Mouse (Mus musculus) stomach, postnatal 0 days (tissue): Measurements from ENCODE around the gene Plcb3. TPM values are rescaled to one million over a fixed set of nuclear protein-coding genes. Genes with fewer than 3 reads are reported as not detected.
A peak's percentile ranks its signal among the peaks of the same experiment; 100 is the strongest.

Experiments
- ATAC-seq: fragments of 200-750 bp; cut with Nextera tagmentation; 2 replicates; pipeline ENCODE4 v1.8.0; 2017; ENCODE audit not compliant: low FRiP score, low TSS enrichment
- DNase-seq: peaks from one replicate; pipeline ENCODE4 v3.0.0-alpha.2; 2016; ENCODE audit warnings: low spot score
- H3K27ac ChIP-seq: fragments of 300-500 bp; sonication (generic); replicated peaks from 2 replicates; pipeline ENCODE4 v1.5.1; 2014; ENCODE audit warnings: mild to moderate bottlenecking, control low read depth
- H3K27me3 ChIP-seq: fragments of 300-500 bp; sonication (generic); 2 replicates; pipeline ENCODE4 v1.6.1; 2014; ENCODE audit warnings: low read length; ENCODE audit not compliant: control insufficient read depth, insufficient read depth
- H3K36me3 ChIP-seq: fragments of 300-500 bp; sonication (generic); 2 replicates; pipeline ENCODE4 v1.6.1; 2014; ENCODE audit warnings: low read length, mixed read lengths; ENCODE audit not compliant: control insufficient read depth, insufficient read depth
- H3K4me1 ChIP-seq: fragments of 300-500 bp; sonication (generic); replicated peaks from 2 replicates; pipeline ENCODE4 v1.6.1; 2014; ENCODE audit warnings: antibody characterized with exemption; ENCODE audit not compliant: control insufficient read depth, insufficient read depth
- H3K4me2 ChIP-seq: fragments of 300-500 bp; sonication (generic); replicated peaks from 2 replicates; pipeline ENCODE4 v1.6.1; 2014; ENCODE audit warnings: low read depth, mild to moderate bottlenecking, control low read depth, moderate library complexity
- H3K4me3 ChIP-seq: fragments of 300-500 bp; sonication (generic); 2 replicates; pipeline ENCODE4 v1.5.1; 2014; ENCODE audit warnings: low read depth, low read length, control low read depth
- H3K9ac ChIP-seq: fragments of 300-500 bp; sonication (generic); 2 replicates; pipeline ENCODE4 v1.6.1; 2014; ENCODE audit warnings: mild to moderate bottlenecking, low read length, control low read depth, mixed read lengths
- H3K9me3 ChIP-seq: fragments of 300-500 bp; sonication (generic); 2 replicates; pipeline ENCODE4 v1.6.1; 2016; ENCODE audit warnings: low read length; ENCODE audit not compliant: control insufficient read depth
- CTCF ChIP-seq: IDR thresholded peaks from 2 replicates; pipeline ENCODE4 v1.5.1; 2016; ENCODE audit warnings: antibody characterized with exemption, low read depth, mild to moderate bottlenecking, moderate library complexity
- EP300 ChIP-seq: optimal IDR thresholded peaks from 2 replicates; pipeline ENCODE3; 2016; ENCODE audit warnings: antibody characterized with exemption
- WGBS: fragments of 180-500 bp; shearing (Covaris S2); extraction: QIAGEN DNeasy Blood & Tissue Kit; methylation state at CpG from one replicate; pipeline ENCODE4 v1.1.7; 2014; 5-methylcytosine and 5-hydroxymethylcytosine counted together
- polyA plus RNA-seq: library from polyadenylated mRNA; unstranded; fragments of >200 nt; fragmentation: Nextera tagmentation; extraction: Ambion mirVana; gene quantifications from 2 replicates; pipeline ENCODE4 v1.2.1, GENCODE M21; 2015

The Plcb3 gene
- polyA plus RNA-seq, 1 experiment from 2014 or later: 30.0 TPM

DNA sequence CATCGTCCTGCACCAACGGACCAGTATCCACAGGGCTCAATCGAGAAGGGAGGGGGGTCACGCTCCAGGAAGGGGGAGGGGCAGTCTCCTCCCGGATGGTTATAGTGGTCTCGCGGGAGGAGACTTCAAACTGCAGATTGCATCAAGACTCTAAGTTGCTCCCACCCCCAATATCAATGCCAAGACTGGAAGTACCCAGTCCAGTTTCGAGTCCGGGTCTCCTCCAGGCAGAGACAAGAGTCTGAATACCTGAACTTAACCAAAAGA lies 51.0 kb downstream of the Plcb3 start, which contains the start of gene Catsperz:
Gene Catsperz, minus strand, starts transcription at position 74 of the 267 bp plus-strand sequence.
- Histone ChIP-seq H3K4me3 (peak within 1 kb of the TSS; percentile 24), H3K27ac (peak within 1 kb of the TSS; percentile 88), H3K4me1 (peaks cover 13% of the 10 kb centered on the region), H3K36me3 (no peaks in the 10 kb centered on the region), H3K9ac (peak within 1 kb of the TSS; percentile 38), H3K9me3 (no peaks in the 10 kb centered on the region), H3K27me3 (no peaks in the 10 kb centered on the region), H3K4me2 (peak within 1 kb of the TSS; percentile 49)
- no peak for DNase-seq
- WGBS: 11% methylated on average over 9 of the region's 9 CpGs
- no peak for ATAC-seq
- no peak for TF ChIP-seq EP300
- no peak for TF ChIP-seq CTCF

DNA sequence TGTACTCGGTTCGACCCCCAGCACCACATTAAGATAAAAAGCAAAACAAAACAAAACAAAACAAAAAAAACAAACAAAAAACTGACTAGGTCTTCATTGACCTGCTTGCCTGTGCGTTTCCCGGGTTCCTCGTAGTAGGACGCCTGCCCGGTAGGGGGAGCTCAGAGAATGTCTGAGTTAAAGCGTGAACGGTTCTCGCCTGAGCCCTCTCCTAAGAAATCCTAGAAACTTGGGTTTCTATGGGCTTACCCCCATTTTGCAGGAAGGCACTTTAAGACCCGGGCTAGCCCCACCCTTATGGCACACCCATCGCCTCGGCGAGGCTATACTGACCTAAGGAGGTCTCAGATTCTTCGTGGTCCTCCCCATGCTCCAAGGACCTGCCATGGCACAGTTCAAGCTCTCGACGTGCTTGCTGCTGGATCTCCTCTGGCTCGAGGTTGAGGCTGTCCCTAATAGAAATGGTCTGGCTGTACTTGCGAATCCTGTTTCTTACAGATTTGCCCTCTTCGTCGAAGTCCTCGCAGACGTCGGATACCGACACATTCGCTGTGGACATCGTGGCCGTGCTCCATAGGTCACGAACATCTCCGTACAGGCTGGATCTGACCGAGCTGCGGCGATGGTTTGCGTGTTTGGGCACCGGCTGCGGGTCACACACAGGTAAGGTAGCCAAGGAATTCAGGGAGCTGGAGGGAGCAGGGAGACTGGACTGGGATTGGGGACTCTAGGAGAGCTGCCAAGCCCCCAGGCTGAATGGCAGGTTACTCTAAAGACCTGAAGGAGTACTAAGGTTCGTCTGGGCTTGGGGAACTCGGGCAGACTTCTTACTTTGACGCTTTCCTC lies 51.6 kb downstream of the Plcb3 start:
- Histone ChIP-seq H3K4me1 (peaks cover 16% of the 10 kb centered on the region), H3K36me3 (no peaks in the 10 kb centered on the region), H3K4me2 (peak overlapping the region; percentile 49), H3K4me3 (peak overlapping the region; percentile 24), H3K27me3 (no peaks in the 10 kb centered on the region), H3K9ac (peak overlapping the region; percentile 38), H3K27ac (no peak overlapping the region; the same call in 1 of the 2 replicates), H3K9me3 (no peaks in the 10 kb centered on the region)
- DNase-seq (peak; percentile 84), ATAC-seq (no peak)
- TF ChIP-seq EP300: no peak
- peak; percentile 85 for TF ChIP-seq CTCF
- WGBS: 5% methylated on average over 39 of the region's 39 CpGs

DNA sequence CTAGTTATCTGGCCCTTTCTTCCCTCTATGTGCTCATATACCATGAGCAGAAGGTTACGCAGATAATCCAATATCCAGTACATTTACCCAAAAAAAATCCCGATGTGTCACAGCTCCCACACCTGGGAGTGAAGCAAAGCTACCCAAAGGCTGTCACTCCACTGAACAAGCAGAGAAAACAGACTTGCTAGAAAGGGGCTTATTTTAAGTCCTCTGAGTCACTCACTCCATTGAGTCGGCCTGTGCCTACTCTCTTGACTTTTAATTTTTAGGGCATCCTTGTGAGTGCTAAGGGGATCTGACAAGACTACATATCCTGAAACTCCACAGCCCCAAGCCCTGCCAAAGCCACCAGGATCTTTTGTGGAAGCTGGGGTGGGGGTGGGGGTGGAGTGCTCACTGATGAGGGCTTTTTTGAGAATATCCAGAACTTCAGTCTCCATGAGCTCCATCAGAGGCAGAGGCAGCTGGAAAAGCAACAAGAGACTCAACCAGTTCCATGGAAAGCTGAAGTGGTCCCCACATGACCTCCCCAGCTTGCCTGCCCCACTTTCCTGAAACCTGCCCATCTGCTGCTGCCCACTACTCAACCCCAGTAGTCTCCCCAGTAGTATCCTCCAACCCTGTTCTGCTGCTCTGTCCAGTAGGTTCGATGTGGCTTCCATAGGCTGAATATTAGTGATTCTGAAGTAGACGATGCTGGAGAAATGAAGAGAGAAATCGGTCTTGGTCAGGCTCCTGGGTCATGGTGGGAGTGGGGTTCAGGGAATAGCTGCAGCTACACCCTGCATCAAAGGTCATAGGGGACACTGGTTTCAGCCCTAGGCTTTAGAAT lies 53.2 kb downstream of the Plcb3 start:
- Histone ChIP-seq H3K4me3 (no peak overlapping the region), H3K4me1 (peaks cover 16% of the 10 kb centered on the region), H3K4me2 (peak overlapping the region; percentile 70), H3K27me3 (no peaks in the 10 kb centered on the region), H3K36me3 (no peaks in the 10 kb centered on the region), H3K27ac (peak overlapping the region; percentile 74), H3K9me3 (no peaks in the 10 kb centered on the region), H3K9ac (no peak overlapping the region)
- ATAC-seq (no peak), DNase-seq (no peak)
- TF ChIP-seq CTCF (no peak), EP300 (no peak)
- WGBS: 65% methylated on average over 6 of the region's 6 CpGs

DNA sequence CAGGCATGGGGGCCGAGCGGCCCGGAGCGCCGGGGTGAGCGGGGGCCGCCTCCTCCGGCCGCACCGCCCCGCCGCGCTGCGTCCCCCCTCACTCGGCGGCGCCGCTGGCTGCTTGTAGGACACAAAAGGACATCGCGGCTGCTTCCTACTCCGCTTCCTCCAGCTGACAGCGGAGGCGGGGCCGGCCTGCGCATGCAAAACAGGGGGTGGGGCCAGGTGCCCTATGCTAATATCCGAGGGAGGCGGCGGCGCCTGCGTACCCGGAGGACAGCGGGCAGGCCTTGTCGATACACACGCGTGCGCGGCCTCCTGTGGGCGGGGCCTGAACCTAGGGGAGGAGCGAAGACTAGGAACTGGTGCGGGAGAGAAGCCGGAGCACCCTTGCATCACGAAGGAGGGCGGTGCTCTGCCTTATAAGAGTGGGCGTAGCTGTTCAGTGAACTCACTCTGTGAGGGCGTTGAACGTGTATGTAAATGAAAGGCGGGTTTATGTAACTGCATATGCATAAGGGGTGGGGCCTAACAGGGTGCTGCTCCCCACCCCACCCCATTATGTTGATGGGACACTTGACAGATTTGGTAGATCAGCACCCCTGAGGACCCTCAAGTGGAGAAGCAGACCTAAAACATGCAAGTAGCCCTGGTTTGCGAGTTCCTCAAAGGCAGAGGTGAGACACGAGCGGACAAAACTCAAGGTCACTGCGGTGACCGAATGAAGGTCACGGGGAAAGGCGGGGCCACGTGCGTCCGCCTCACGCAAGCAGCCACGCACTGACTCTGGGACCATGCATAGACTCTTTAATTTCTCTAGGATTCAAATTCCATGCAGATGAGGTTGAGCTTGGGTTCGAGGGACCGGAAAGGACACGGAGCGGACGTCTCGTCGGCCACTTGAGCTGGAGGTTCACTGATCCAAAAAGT lies 54.4 kb downstream of the Plcb3 start, which contains the start of gene Esrra:
Gene Esrra, minus strand, starts transcription at position 167 of the 921 bp plus-strand sequence.
- H3K27me3 ChIP-seq: no peaks in the 10 kb centered on the region
- WGBS: under 1% methylated on average over 51 of the region's 66 CpGs
- peak within 1 kb of the TSS; percentile 95 for H3K27ac ChIP-seq
- ATAC-seq: peak; percentile 95
- peaks cover 16% of the 10 kb centered on the region for H3K4me1 ChIP-seq
- TF ChIP-seq EP300 (no peak), CTCF (peak; percentile 26)
- peak within 1 kb of the TSS; percentile 79 for H3K9ac ChIP-seq
- peak within 1 kb of the TSS; percentile 75 for H3K4me3 ChIP-seq
- DNase-seq: peak; percentile 100
- peak within 1 kb of the TSS; percentile 87 for H3K4me2 ChIP-seq
- H3K9me3 ChIP-seq: no peaks in the 10 kb centered on the region
- H3K36me3 ChIP-seq: no peaks in the 10 kb centered on the region
